Mouse (Mus musculus) liver, adult 2 months (tissue): ENCODE data around the gene Adamtsl1. TPM values are rescaled to one million over a fixed set of nuclear protein-coding genes. Genes with fewer than 3 reads are reported as not detected.

Experiments used
- DNase-seq: peaks from one replicate; pipeline ENCODE4 v3.0.0-alpha.2; 2011; ENCODE audit warnings: low read depth, low spot score; ENCODE audit errors: extremely low read depth
- H3K27ac ChIP-seq: fragments of 200-500 bp; replicated peaks from 2 replicates; pipeline ENCODE4 v1.5.1; 2012; ENCODE audit warnings: low read depth, mild to moderate bottlenecking, control low read depth, inconsistent platforms, low read length; ENCODE audit not compliant: insufficient read depth
- H3K27me3 ChIP-seq: fragments of 200-500 bp; 2 replicates; pipeline ENCODE4 v1.6.1; 2012; ENCODE audit warnings: mild to moderate bottlenecking, moderate library complexity, low read length, inconsistent platforms; ENCODE audit not compliant: control insufficient read depth, insufficient read depth
- H3K36me3 ChIP-seq: fragments of 200-500 bp; 2 replicates; pipeline ENCODE4 v1.6.1; 2012; ENCODE audit warnings: low read length, inconsistent platforms; ENCODE audit not compliant: control insufficient read depth, insufficient read depth
- H3K4me1 ChIP-seq: fragments of 200-500 bp; 2 replicates; pipeline ENCODE4 v1.6.1; 2011; ENCODE audit warnings: low read length; ENCODE audit not compliant: control insufficient read depth, insufficient read depth
- H3K4me3 ChIP-seq: fragments of 200-500 bp; 2 replicates; pipeline ENCODE4 v1.5.1; 2011; ENCODE audit warnings: low read depth, mild to moderate bottlenecking, control low read depth, low read length, moderate library complexity; ENCODE audit not compliant: insufficient read depth
- H3K79me2 ChIP-seq: fragments of 200-500 bp; 2 replicates; pipeline ENCODE4 v1.6.1; 2012; ENCODE audit warnings: inconsistent platforms, mild to moderate bottlenecking, low read length, moderate library complexity; ENCODE audit not compliant: control insufficient read depth, insufficient read depth
- H3K9ac ChIP-seq: fragments of 200-500 bp; 2 replicates; pipeline ENCODE4 v1.6.1; 2012; ENCODE audit warnings: low read depth, mild to moderate bottlenecking, control low read depth, inconsistent platforms, low read length
- CTCF ChIP-seq: fragments of 200-500 bp; IDR thresholded peaks from 2 replicates; pipeline ENCODE4 v1.5.1; 2011; ENCODE audit warnings: low read depth, low read length, control low read depth
- POLR2A ChIP-seq: fragments of 200-500 bp; IDR thresholded peaks from 2 replicates; pipeline ENCODE4 v1.6.1; 2011; ENCODE audit warnings: low read length, control low read depth; ENCODE audit not compliant: insufficient read depth; ENCODE audit errors: extremely low read depth
- WGBS: fragments of 180-500 bp; shearing (Covaris S2); methylation state at CpG from one replicate; pipeline ENCODE4 v1.1.7; 2018; 5-methylcytosine and 5-hydroxymethylcytosine counted together
- polyA plus RNA-seq: library from polyadenylated mRNA; depleted of rRNA; stranded (reverse); fragments of >200 nt; gene quantifications from 2 replicates; pipeline ENCODE4 v1.2.3, GENCODE M21; 2012
- total RNA-seq: library from RNA; depleted of rRNA; stranded (reverse); fragments of >200 nt; gene quantifications from 2 replicates; pipeline ENCODE4 v1.2.3, GENCODE M21; 2014

Gene Adamtsl1
- total and polyA plus RNA-seq, 2 experiments: 0.61 to 0.65 TPM

DNA sequence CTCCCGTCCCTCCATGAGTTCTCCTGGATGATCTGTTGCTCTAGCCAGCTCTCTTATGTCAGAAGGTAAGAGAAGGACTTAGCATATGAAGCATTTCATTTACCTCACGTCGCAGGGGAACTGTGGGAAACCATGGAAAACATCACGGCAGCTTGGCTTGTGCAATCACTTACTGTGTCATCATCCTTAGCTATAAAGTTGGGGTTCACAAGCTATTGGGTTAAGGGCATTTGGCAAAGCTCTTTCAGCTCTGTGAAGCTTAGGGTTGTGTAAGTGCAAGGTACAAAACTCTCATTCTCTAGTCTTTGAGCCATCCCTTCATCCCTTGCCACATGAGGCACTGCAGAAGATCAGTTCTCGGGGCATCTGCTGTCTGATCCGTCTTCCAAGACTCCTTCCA, 787.5 kb downstream of the Adamtsl1 start:
- H3K27me3 ChIP-seq: no peaks in the 10 kb centered on the region
- no peak overlapping the region for H3K9ac ChIP-seq
- WGBS: 66% methylated on average over 6 of the region's 6 CpGs
- H3K79me2 ChIP-seq: no peaks in the 10 kb centered on the region
- peak; percentile 48 for DNase-seq
- H3K27ac ChIP-seq: no peak overlapping the region
- no peaks in the 10 kb centered on the region for H3K4me1 ChIP-seq
- no peak overlapping the region for H3K4me3 ChIP-seq
- TF ChIP-seq CTCF: no peak
- no peak for TF ChIP-seq POLR2A
- H3K36me3 ChIP-seq: no peaks in the 10 kb centered on the region

DNA sequence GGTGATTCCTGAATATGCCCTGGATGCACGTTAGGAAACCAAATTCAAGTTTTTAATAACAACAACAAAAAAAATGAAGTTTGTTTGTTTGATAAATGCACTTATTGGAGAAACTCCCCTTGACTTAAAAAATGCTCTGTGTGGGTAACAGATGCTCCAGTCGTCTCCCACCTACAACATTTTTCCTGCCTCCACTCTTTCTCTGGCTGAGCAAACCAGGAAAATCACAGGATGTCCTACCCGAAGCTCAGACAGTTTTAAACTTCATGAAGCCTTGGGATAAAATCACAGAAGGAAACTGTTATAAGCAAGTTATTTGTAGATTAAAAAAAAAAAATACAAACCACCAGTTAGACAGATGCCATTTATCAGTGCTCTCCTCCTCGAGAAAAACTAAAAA, 788.1 kb downstream of the Adamtsl1 start:
- H3K36me3 ChIP-seq: no peaks in the 10 kb centered on the region
- TF ChIP-seq CTCF (no peak), POLR2A (no peak)
- 71% methylated on average over 4 of the region's 4 CpGs for WGBS
- H3K4me1 ChIP-seq: peaks cover 1% of the 10 kb centered on the region; the same call in 1 of the 2 replicates
- no peak overlapping the region for H3K9ac ChIP-seq
- H3K4me3 ChIP-seq: no peak overlapping the region
- no peak for DNase-seq
- no peaks in the 10 kb centered on the region for H3K27me3 ChIP-seq
- no peaks in the 10 kb centered on the region for H3K79me2 ChIP-seq
- no peak overlapping the region for H3K27ac ChIP-seq

DNA sequence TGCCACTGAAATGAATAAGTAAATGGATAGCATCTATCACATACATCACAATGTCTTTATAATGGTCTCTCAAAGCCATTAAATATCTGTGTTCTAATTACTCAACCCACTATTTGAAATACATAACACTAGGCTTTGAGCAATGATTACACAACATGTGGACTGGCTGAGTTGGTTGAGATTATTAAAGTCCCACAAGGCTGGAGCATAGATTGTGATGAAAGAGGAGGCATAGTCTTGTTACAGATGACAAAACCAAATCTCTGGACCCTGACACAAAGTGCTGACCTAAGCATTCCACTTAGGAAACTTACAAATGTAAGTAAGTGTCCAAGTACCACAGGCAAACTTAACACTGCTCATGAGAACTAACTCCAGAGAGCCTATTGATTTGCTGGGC, 792.8 kb downstream of the Adamtsl1 start:
- TF ChIP-seq CTCF (no peak), POLR2A (no peak)
- H3K4me3 ChIP-seq: no peak overlapping the region
- no peaks in the 10 kb centered on the region for H3K79me2 ChIP-seq
- H3K9ac ChIP-seq: no peak overlapping the region
- H3K27ac ChIP-seq: no peak overlapping the region
- H3K4me1 ChIP-seq: peaks cover 5% of the 10 kb centered on the region; the same call in 1 of the 2 replicates
- no peaks in the 10 kb centered on the region for H3K36me3 ChIP-seq
- DNase-seq: peak; percentile 80
- H3K27me3 ChIP-seq: no peaks in the 10 kb centered on the region

DNA sequence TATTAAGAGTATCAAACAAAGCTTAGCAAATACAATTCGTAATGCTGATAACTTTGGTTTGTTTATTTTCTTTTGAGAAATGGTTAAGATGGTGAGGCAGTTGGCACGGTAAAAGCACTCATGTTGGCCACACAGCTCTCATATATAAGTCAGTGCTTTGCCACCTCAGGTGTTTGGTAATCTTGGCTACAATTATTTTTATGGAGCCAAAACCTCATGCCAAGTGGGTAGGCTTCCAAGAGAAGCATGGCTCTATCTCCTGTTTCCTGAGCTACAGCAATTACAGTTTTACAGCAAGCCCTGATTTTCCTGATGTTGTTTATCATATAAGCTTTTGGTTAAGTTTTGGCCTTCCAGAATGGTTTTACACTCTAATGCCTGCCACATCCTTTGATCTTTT, 795.2 kb downstream of the Adamtsl1 start:
- no peak overlapping the region for H3K4me3 ChIP-seq
- H3K9ac ChIP-seq: no peak overlapping the region
- peak; percentile 70 for DNase-seq
- H3K27ac ChIP-seq: no peak overlapping the region
- no peaks in the 10 kb centered on the region for H3K36me3 ChIP-seq
- WGBS: 39% methylated on average over 2 of the region's 2 CpGs
- H3K79me2 ChIP-seq: no peaks in the 10 kb centered on the region
- TF ChIP-seq POLR2A (no peak), CTCF (no peak)
- no peaks in the 10 kb centered on the region for H3K27me3 ChIP-seq
- H3K4me1 ChIP-seq: peaks cover 5% of the 10 kb centered on the region; the same call in 1 of the 2 replicates

DNA sequence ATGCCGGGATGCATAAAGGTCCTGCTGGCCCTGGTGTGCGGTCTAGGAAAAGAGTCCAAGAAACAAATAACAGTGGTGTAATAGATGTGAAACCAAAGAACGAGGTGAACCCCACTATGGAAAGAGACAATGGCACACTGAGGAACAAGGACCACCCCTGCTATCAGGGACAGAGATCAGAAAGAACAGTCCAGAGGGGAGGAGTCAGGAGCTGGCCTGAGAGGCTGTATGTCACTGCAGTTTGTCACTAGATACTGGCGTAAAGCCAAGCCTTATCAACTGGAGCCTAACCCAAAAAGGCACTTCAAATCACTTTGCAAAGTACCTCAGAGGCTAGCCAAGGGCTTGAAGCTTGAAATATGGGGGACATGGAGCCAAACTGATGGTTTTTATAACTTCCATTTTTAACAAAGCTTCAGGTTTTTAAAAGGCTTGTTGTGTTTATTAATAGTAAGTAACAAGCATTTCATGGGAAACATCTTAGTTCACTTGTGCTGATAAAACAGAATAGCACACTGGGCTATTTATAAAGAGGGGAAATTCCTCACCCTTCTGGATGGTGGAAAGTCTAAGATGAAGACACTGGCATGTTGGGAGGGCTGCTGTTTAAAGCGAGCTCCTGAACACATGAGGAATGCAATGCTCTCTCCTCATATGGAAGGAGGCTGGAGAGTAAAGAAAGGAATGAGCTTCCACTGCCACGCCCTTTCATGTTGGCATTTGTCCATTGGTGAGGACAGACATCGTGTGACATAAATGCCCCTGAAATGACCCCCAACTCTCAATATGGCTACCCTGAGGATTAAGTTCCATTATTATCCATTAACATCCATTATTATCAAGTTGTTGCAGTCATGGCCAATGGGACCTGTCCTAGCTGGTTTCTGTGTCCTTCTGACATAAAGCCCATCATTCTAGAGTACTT, 797.1 kb downstream of the Adamtsl1 start:
- Histone ChIP-seq H3K27me3 (no peaks in the 10 kb centered on the region), H3K9ac (no peak overlapping the region), H3K4me3 (no peak overlapping the region), H3K4me1 (peaks cover 5% of the 10 kb centered on the region; the same call in 1 of the 2 replicates), H3K79me2 (no peaks in the 10 kb centered on the region), H3K36me3 (no peaks in the 10 kb centered on the region), H3K27ac (no peak overlapping the region)
- peak; percentile 55 for DNase-seq
- no peak for TF ChIP-seq CTCF
- TF ChIP-seq POLR2A: no peak
- WGBS: 73% methylated on average over 7 of the region's 7 CpGs

DNA sequence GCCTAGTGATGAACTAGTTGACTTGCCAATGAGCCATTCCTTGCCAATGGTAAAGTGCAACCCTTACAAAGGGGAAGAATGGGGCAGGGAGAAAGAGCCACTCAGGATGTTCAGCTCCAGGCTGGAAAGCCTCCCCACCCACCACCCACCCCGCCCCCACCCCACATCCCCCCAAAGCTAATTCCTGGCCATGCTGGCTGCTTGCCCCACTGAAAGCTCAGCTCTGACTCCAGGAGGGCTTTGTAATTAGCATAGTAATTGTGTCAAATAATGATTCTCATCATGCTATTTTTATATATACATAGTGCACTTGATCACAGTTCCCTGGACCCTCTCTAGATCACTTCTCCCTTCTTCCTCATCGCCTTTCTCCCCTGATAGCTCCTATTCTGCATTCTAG, 798.4 kb downstream of the Adamtsl1 start:
- no peaks in the 10 kb centered on the region for H3K79me2 ChIP-seq
- TF ChIP-seq CTCF: no peak
- no peak for TF ChIP-seq POLR2A
- 0 out of 2 replicates have a peak, but pooled peaks cover 3% of the 10 kb centered on the region for H3K4me1 ChIP-seq
- H3K27me3 ChIP-seq: no peaks in the 10 kb centered on the region
- no peak overlapping the region for H3K9ac ChIP-seq
- DNase-seq: no peak
- 87% methylated on average over 2 of the region's 2 CpGs for WGBS
- H3K36me3 ChIP-seq: no peaks in the 10 kb centered on the region
- H3K4me3 ChIP-seq: no peak overlapping the region
- no peak overlapping the region for H3K27ac ChIP-seq
